Mouse (Mus musculus) lung, postnatal 4 days (tissue): Measurements from ENCODE around the gene Klk6.
A peak's percentile ranks its signal among the peaks of the same experiment; 100 is the strongest.

Source experiments
- DNase-seq, 2 experiments: peaks; one replicate each; pipeline ENCODE4 v3.0.0; 2021

Klk6 gene

GRCm38 (mm10) chr7:43826056-43826455 is 1.8 kb downstream of the Klk6 start:
- no peak for DNase-seq

DNA sequence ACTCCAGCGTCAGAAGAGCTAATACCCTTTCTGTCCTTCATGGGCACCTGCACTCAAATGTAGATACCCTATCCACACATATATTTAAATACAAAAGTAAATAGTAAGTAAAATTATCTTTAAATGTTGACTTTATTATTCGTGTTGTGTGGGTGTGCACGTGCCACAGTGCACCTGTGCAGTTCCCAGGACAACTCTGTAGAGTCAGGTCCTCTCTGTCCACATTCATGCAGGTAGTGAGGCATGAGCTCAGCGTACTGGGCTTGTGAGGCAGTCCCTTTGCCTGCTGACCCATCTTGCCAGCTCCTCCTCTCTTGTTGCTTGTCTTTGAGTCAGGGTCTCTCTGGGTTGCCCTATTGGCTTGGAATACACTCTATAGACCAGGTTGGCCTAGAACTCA is 3.4 kb downstream of the Klk6 start:
- DNase-seq = no peak

DNA sequence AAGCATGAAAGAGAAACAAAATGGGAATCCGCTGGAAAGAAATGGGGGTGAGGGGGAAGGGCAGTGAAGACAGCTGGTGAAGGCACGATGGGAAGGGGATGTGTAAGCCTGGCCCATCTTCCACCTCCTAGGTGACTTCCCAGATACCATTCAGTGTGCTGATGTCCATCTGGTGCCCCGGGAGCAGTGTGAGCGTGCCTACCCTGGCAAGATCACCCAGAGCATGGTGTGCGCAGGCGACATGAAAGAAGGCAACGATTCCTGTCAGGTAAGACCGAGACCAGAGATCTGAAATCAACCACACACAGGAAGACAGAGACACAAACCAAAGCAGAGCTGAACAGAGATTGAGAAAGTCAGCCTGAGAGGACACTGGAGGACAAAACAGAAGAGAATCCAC is 4.7 kb downstream of the Klk6 start:
- DNase-seq = no peak

GRCm38 (mm10) chr7:43841701-43842100 is 17.4 kb downstream of the Klk6 start, which contains the start of gene Klk5:
Gene Klk5 (plus strand): TSS chr7:43841971.
- DNase-seq = no peak

- DNase-seq = no peak
Measured at GRCm38 (mm10) chr7:43843801-43844200, 19.5 kb downstream of the Klk6 start.

GRCm38 (mm10) chr7:43851616-43852015 is 27.3 kb downstream of the Klk6 start:
- DNase-seq = no peak

GRCm38 (mm10) chr7:43854642-43855380 is 30.5 kb downstream of the Klk6 start:
- peak in 1 of 2 experiments; percentile 23 for DNase-seq

GRCm38 (mm10) chr7:43855709-43856108 is 31.4 kb downstream of the Klk6 start:
- peak in 1 of 2 experiments; percentile 15 for DNase-seq

- DNase-seq = peak in 1 of 2 experiments; percentile 7
Measured at GRCm38 (mm10) chr7:43856307-43856706, 32.0 kb downstream of the Klk6 start.

- DNase-seq = peak in 1 of 2 experiments; percentile 7
Measured at GRCm38 (mm10) chr7:43857501-43857900, 33.2 kb downstream of the Klk6 start.

GRCm38 (mm10) chr7:43860411-43860810 is 36.1 kb downstream of the Klk6 start:
- DNase-seq = peak in 1 of 2 experiments; percentile 9

- peak; percentile 43 to 64 for DNase-seq
Measured at GRCm38 (mm10) chr7:43873237-43873636, 48.9 kb downstream of the Klk6 start.

DNA sequence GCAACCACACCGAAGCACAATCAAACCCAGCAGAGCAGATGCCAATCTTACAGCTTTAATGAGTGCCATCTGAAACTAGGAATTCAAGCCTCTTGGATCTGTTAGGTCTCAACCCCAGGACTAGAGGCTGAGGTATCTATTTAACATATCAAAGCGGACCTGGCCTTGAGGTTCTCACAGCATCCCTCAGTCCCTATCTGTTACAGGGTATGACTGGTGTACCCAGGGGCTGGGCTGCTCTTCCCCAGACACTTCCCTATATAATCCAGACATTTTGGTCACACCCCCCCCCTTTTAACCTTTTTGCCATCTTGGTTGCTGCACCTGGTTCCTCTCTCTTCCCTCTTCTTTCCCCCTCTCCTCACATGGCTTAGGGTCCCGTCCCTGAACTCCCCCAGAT is 49.4 kb downstream of the Klk6 start:
- no peak for DNase-seq

DNA sequence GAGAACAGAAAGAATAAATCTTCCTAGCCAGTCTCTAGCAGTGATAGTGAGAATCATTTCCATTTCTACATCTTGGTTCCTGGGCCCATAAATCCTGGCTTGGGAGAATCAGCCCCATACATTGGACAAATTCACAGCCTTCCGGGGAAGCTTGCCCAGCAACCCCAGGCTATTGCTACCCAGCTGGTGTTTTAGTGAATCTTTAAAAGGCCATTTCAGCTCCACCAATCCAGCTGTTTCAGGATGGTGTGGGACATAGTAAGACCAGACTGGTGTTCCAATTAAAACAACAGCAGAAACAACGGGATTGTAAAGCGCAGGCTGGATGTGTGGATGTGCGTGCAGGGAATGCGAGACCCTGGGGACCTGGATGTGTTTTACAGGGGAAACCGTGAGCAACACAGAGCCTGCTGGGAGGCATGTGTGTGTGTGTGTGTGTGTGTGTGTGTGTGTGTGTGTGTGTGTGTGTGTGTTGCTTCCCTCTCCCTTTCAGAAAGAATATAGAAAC is 50.6 kb downstream of the Klk6 start:
- DNase-seq = no peak

DNA sequence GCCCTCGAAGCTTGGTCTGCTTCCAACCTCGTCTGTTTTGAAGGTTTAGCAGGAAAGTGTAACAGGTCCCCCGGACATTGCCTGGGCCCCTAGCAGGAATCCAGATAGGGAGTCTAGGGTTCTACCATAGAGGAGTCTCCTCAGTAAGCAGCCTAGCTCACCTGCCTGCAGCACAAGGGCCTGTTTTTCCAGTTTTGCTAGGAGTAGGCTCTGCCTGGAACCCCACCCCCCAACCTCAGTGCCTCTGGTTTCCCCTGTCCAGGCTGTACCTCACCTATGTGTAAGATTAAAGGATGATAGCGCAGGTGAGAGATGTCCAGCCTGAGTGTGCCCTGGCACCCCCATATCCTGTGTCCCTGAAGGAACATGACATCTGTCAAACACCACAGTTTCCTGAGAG is 52.1 kb downstream of the Klk6 start:
- no peak for DNase-seq

DNA sequence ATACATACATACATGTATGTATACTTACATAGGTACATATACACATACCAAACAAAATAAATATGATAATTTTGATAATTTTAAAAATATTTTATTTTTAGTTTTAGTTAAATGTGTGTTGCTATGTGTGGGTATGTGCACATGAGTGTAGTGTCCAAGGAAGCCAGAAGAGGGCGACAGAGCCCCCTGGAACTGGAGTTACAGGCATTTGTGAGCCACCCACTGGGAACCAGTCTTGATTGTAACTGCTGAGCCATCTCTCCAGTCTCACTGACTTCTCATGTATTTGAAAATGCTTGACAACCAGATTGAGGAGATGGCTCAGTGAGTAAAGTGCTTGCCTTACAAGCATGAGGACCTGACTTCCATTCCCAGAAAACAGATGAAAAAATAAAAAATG is 54.0 kb downstream of the Klk6 start:
- no peak for DNase-seq

DNA sequence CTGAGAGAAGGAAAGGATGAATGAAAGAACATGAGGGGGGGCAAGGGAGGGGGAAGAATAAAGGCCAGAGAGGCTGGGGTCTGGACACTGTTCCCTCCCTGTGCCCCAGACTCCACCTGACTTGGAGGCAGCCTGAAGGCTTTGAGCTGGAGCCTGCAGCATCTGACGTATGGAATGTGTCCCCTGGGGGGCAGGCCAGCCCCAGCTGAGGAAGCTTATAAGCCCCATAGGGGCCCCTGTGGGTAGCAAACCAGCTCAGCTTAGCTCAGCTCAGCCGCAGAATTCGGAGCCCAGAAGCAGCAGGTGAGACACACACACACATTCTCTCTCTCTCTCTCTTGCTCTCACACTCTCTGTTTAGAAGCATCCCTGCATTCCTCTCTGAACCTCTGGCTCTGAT is 56.6 kb downstream of the Klk6 start, which contains the start of gene Klk4:
TSS of gene Klk4 (plus strand) at position 249 of the 400 bp plus-strand sequence.
- DNase-seq = no peak
